ENCODE assay signal across 10 mouse cellular contexts in genomic region chr11:102137625-102138446, GRCm38 (mm10). TPM values are rescaled to one million over a fixed set of nuclear protein-coding genes. Genes with fewer than 3 reads are reported as not detected.
DNase-seq lines count a peak whose midpoint lies in the region; ATAC-seq and TF ChIP-seq lines count a peak whose summit lies in the region.
"Had no signal": no experiment of that assay in that cellular context is flagged by ENCODE, and none has a peak within 500 bp of the region (broad histone marks: within the 10 kb centered on the region; RNA-seq: fewer than 3 reads in every experiment).

No protein-coding gene starts in this region.

- no peak for TF ChIP-seq EP300 in heart, adult 2 months (IDR thresholded peaks at IDR 0.05; ENCODE audit: insufficient read depth, low read depth, low read length)

- no peak for TF ChIP-seq POLR2A in heart, adult 2 months (IDR thresholded peaks at IDR 0.05; ENCODE audit: insufficient read depth, low read depth, low read length)

- H3K27me3 ChIP-seq in heart, embryonic 12.5 days (replicated peaks), result peaks cover 22% of the 10 kb centered on the region
- no peaks in the 10 kb centered on the region for H3K27me3 ChIP-seq in heart, adult 2 months (ENCODE audit: control insufficient read depth, insufficient read depth, low read length)
- peaks cover 8% of the 10 kb centered on the region; the same call in 1 of the 2 replicates for H3K27me3 ChIP-seq in embryonic facial prominence, embryonic 12.5 days
- no peaks in the 10 kb centered on the region for H3K27me3 ChIP-seq in intestine, embryonic 16.5 days (replicated peaks; ENCODE audit: control insufficient read depth, insufficient read depth, low read length)

- no peak for TF ChIP-seq CTCF in heart, adult 2 months (IDR thresholded peaks at IDR 0.05)

- no peak overlapping the region for H3K9ac ChIP-seq in heart, embryonic 12.5 days
- H3K9ac ChIP-seq in heart, adult 2 months (ENCODE audit: low read depth, low read length), result no peak overlapping the region
- H3K9ac ChIP-seq in embryonic facial prominence, embryonic 12.5 days, result no peak overlapping the region
- H3K9ac ChIP-seq in intestine, embryonic 16.5 days (ENCODE audit: low read depth, low read length), result peak overlapping the region; percentile 52

- no peaks in the 10 kb centered on the region for H3K9me3 ChIP-seq in heart, embryonic 12.5 days (replicated peaks)
- H3K9me3 ChIP-seq in embryonic facial prominence, embryonic 12.5 days, result no peaks in the 10 kb centered on the region
- H3K9me3 ChIP-seq in intestine, embryonic 16.5 days (ENCODE audit: control insufficient read depth, low read length), result no peaks in the 10 kb centered on the region

- intact Hi-C loops in heart, adult 2 months (cut with DNase I), result loop anchor here (1.0 to 5.0 kb wide), 2 partner anchors 77 to 151 kb away; partner anchors contain the start of gene Dusp3

- 45% methylated on average over 13 of the region's 13 CpGs for WGBS in heart, embryonic 12.5 days
- 48% methylated on average over 13 of the region's 13 CpGs for WGBS in heart, adult 2 months
- WGBS in embryonic facial prominence, embryonic 12.5 days, result 40% methylated on average over 13 of the region's 13 CpGs
- 41% methylated on average over 13 of the region's 13 CpGs for WGBS in intestine, embryonic 16.5 days

- H3K4me1 ChIP-seq in heart, embryonic 12.5 days (replicated peaks), result peaks cover 3% of the 10 kb centered on the region; the same call in 1 of the 2 replicates
- no peaks in the 10 kb centered on the region for H3K4me1 ChIP-seq in heart, adult 2 months (ENCODE audit: control insufficient read depth, insufficient read depth, low read length)
- peaks cover 8% of the 10 kb centered on the region for H3K4me1 ChIP-seq in embryonic facial prominence, embryonic 12.5 days
- H3K4me1 ChIP-seq in intestine, embryonic 16.5 days (ENCODE audit: control insufficient read depth, insufficient read depth, low read length), result peaks cover 3% of the 10 kb centered on the region; the same call in 1 of the 2 replicates

- no peaks in the 10 kb centered on the region for H3K36me3 ChIP-seq in heart, embryonic 12.5 days
- H3K36me3 ChIP-seq in heart, adult 2 months (ENCODE audit: control insufficient read depth, insufficient read depth, low read length), result no peaks in the 10 kb centered on the region
- H3K36me3 ChIP-seq in embryonic facial prominence, embryonic 12.5 days, result no peaks in the 10 kb centered on the region
- H3K36me3 ChIP-seq in intestine, embryonic 16.5 days (ENCODE audit: control insufficient read depth, insufficient read depth, low read length), result no peaks in the 10 kb centered on the region

- H3K4me3 ChIP-seq in heart, embryonic 12.5 days, result peak overlapping the region; percentile 25
- H3K4me3 ChIP-seq in heart, adult 2 months, result no peak overlapping the region
- H3K4me3 ChIP-seq in embryonic facial prominence, embryonic 12.5 days, result peak overlapping the region; percentile 15; the same call in 1 of the 2 replicates
- H3K4me3 ChIP-seq in intestine, embryonic 16.5 days (ENCODE audit: low read length), result peak overlapping the region; percentile 31

- no peak overlapping the region for H3K27ac ChIP-seq in heart, embryonic 12.5 days (ENCODE audit: poor library complexity, severe bottlenecking)
- no peak overlapping the region for H3K27ac ChIP-seq in heart, adult 2 months
- H3K27ac ChIP-seq in embryonic facial prominence, embryonic 12.5 days, result no peak overlapping the region
- no peak overlapping the region for H3K27ac ChIP-seq in intestine, embryonic 16.5 days (ENCODE audit: low read length)

- H3K79me2 ChIP-seq in heart, adult 2 months (replicated peaks; ENCODE audit: control insufficient read depth, insufficient read depth, low read length), result no peaks in the 10 kb centered on the region

- DNase-seq in heart, adult 2 months, result no peak
- no peak for DNase-seq in cerebellum, adult 18-20 months
- no peak for DNase-seq in cerebellum, postnatal 25 days
- no peak for DNase-seq in adrenal gland, adult 8-10 months

- H3K4me2 ChIP-seq in heart, embryonic 12.5 days, result peak overlapping the region; percentile 62
- peak overlapping the region; percentile 44 for H3K4me2 ChIP-seq in embryonic facial prominence, embryonic 12.5 days (replicated peaks)
- peak overlapping the region; percentile 60 for H3K4me2 ChIP-seq in intestine, embryonic 16.5 days (ENCODE audit: low read depth, low read length)

- no peak for ATAC-seq in heart, embryonic 12.5 days (ENCODE audit: insufficient number of reproducible peaks, low FRiP score)
- no peak for ATAC-seq in embryonic facial prominence, embryonic 12.5 days (ENCODE audit: insufficient number of reproducible peaks, insufficient read depth, low FRiP score, low TSS enrichment)
- ATAC-seq in intestine, embryonic 16.5 days, result no peak
- peak; percentile 60 for ATAC-seq in monocyte, adult 5-6 weeks (replicated peaks; ENCODE audit: insufficient number of reproducible peaks, low FRiP score, low TSS enrichment, poor library complexity, severe bottlenecking)

RNA-seq across cellular contexts. Expression of gene Nags, which starts 7.5 kb away (rescaled TPM):
- polyA plus RNA-seq in heart, embryonic 12.5 days (2016; fragmentation: Nextera tagmentation; extraction: Ambion mirVana), result 0.11 TPM in 1 of 2 replicates, not detected in the other
- total RNA-seq in heart, adult 2 months (2021), result not detected
- 0.06 and 0.12 TPM in 2 replicates for polyA plus RNA-seq in heart, adult 2 months (2012; rRNA removed)
- polyA plus RNA-seq in embryonic facial prominence, embryonic 12.5 days (2016; fragmentation: Nextera tagmentation; extraction: Ambion mirVana), result 0.06 TPM in 1 of 2 replicates, not detected in the other
- polyA plus RNA-seq in intestine, embryonic 16.5 days (2015; fragmentation: Nextera tagmentation; extraction: Ambion mirVana), result 33.8 and 39.1 TPM in 2 replicates
- not detected in 3 replicates for total RNA-seq in monocyte, adult 5-6 weeks (2017)
- 1 to 10 TPM in 2 of 4 experiments, under 1 TPM in 2; 0.20 to 3.0 (median 1.6) TPM for total RNA-seq in adrenal gland, adult 8-10 months (2022)

RNA-seq across cellular contexts. Expression of gene Tmem101, which starts 18.4 kb away (rescaled TPM):
- polyA plus RNA-seq in heart, embryonic 12.5 days (2016; fragmentation: Nextera tagmentation; extraction: Ambion mirVana), result 36.8 and 37.6 TPM in 2 replicates
- 10 to 100 TPM; 12.2 to 13.6 TPM for total RNA-seq in heart, adult 2 months (2021)
- 19.5 and 20.7 TPM in 2 replicates for polyA plus RNA-seq in heart, adult 2 months (2012; rRNA removed)
- polyA plus RNA-seq in embryonic facial prominence, embryonic 12.5 days (2016; fragmentation: Nextera tagmentation; extraction: Ambion mirVana), result 43.4 and 44.3 TPM in 2 replicates
- 23.4 and 26.0 TPM in 2 replicates for polyA plus RNA-seq in intestine, embryonic 16.5 days (2015; fragmentation: Nextera tagmentation; extraction: Ambion mirVana)
- total RNA-seq in monocyte, adult 5-6 weeks (2017), result 3.1 to 9.5 TPM (median 5.5 TPM) in 3 replicates
- 10 to 100 TPM; 18.0 to 21.8 (median 19.7) TPM for total RNA-seq in adrenal gland, adult 8-10 months (2022)

RNA-seq across cellular contexts. Expression of gene Pyy, which starts 30.2 kb away (rescaled TPM):
- polyA plus RNA-seq in heart, embryonic 12.5 days (2016; fragmentation: Nextera tagmentation; extraction: Ambion mirVana), result not detected in 2 replicates
- total RNA-seq in heart, adult 2 months (2021), result not detected
- polyA plus RNA-seq in heart, adult 2 months (2012; rRNA removed), result not detected in 2 replicates
- polyA plus RNA-seq in embryonic facial prominence, embryonic 12.5 days (2016; fragmentation: Nextera tagmentation; extraction: Ambion mirVana), result 0.71 TPM in 1 of 2 replicates, not detected in the other
- polyA plus RNA-seq in intestine, embryonic 16.5 days (2015; fragmentation: Nextera tagmentation; extraction: Ambion mirVana), result 62.9 and 67.0 TPM in 2 replicates
- not detected in 3 replicates for total RNA-seq in monocyte, adult 5-6 weeks (2017)
- not detected for total RNA-seq in adrenal gland, adult 8-10 months (2022)
- total RNA-seq: liver, adult 2 months had no signal
- polyA plus RNA-seq: cortical plate, adult 2 months had no signal

RNA-seq across cellular contexts. Expression of gene Ppy, which starts 36.7 kb away (rescaled TPM):
- not detected in 2 replicates for polyA plus RNA-seq in heart, embryonic 12.5 days (2016; fragmentation: Nextera tagmentation; extraction: Ambion mirVana)
- total RNA-seq in heart, adult 2 months (2021), result not detected
- not detected in 2 replicates for polyA plus RNA-seq in heart, adult 2 months (2012; rRNA removed)
- not detected in 2 replicates for polyA plus RNA-seq in embryonic facial prominence, embryonic 12.5 days (2016; fragmentation: Nextera tagmentation; extraction: Ambion mirVana)
- polyA plus RNA-seq in intestine, embryonic 16.5 days (2015; fragmentation: Nextera tagmentation; extraction: Ambion mirVana), result 3.9 and 6.0 TPM in 2 replicates
- not detected in 3 replicates for total RNA-seq in monocyte, adult 5-6 weeks (2017)
- total RNA-seq in adrenal gland, adult 8-10 months (2022), result not detected
- total RNA-seq: liver, adult 2 months had no signal
- polyA plus RNA-seq: cortical plate, adult 2 months; liver, adult 2 months had no signal

RNA-seq across cellular contexts. Expression of gene Lsm12, which starts 47.3 kb away (rescaled TPM):
- polyA plus RNA-seq in heart, embryonic 12.5 days (2016; fragmentation: Nextera tagmentation; extraction: Ambion mirVana), result 90.9 and 94.3 TPM in 2 replicates
- 10 to 100 TPM; 49.4 to 50.2 TPM for total RNA-seq in heart, adult 2 months (2021)
- 32.5 and 42.4 TPM in 2 replicates for polyA plus RNA-seq in heart, adult 2 months (2012; rRNA removed)
- polyA plus RNA-seq in embryonic facial prominence, embryonic 12.5 days (2016; fragmentation: Nextera tagmentation; extraction: Ambion mirVana), result 104 and 108 TPM in 2 replicates
- 87.9 and 115 TPM in 2 replicates for polyA plus RNA-seq in intestine, embryonic 16.5 days (2015; fragmentation: Nextera tagmentation; extraction: Ambion mirVana)
- 26.7 to 93.0 TPM (median 26.9 TPM) in 3 replicates for total RNA-seq in monocyte, adult 5-6 weeks (2017)
- 10 to 100 TPM; 67.2 to 86.9 (median 81.0) TPM for total RNA-seq in adrenal gland, adult 8-10 months (2022)

Comparison
In these comparisons a context has a peak if more than half of its experiments do, and no peak if none do; other contexts are left out.
1. RNA of gene Nags, which starts 7.5 kb away (polyA plus RNA-seq): 33.8 to 39.1 TPM in intestine, embryonic 16.5 days; 0.11 TPM in heart, embryonic 12.5 days, 0.06 TPM in embryonic facial prominence, embryonic 12.5 days and 0.06 to 0.12 TPM in heart, adult 2 months; every median in the first group is over 10 times any median in the second.
2. RNA of gene Pyy, which starts 30.2 kb away (polyA plus RNA-seq): 62.9 to 67.0 TPM in intestine, embryonic 16.5 days; 0.71 TPM in embryonic facial prominence, embryonic 12.5 days, not detected in heart, embryonic 12.5 days and not detected in heart, adult 2 months; every median in the first group is over 10 times any median in the second.
3. Peak in every context shown above with its lines, with median percentiles within 50 percentile points of each other: H3K4me2 ChIP-seq.